Mouse (Mus musculus) kidney, embryonic 14.5 days (tissue): ENCODE measurements around the gene Obscn. TPM values are rescaled to one million over a fixed set of nuclear protein-coding genes. Genes with fewer than 3 reads are reported as not detected.

ENCODE experiments used
- ATAC-seq: fragments of 200-750 bp; cut with Nextera tagmentation; 2 replicates; pipeline ENCODE4 v1.8.0; 2017; ENCODE audit warnings: moderate number of reproducible peaks, mild to moderate bottlenecking, moderate TSS enrichment, moderate library complexity; ENCODE audit not compliant: low FRiP score, low TSS enrichment
- H3K27ac ChIP-seq: fragments of 300-500 bp; sonication (generic); 2 replicates; pipeline ENCODE4 v1.5.1; 2014; ENCODE audit warnings: low read depth, mild to moderate bottlenecking, low read length, moderate library complexity, mixed read lengths
- H3K27me3 ChIP-seq: fragments of 300-500 bp; sonication (generic); 2 replicates; pipeline ENCODE4 v1.6.1; 2014; ENCODE audit warnings: mild to moderate bottlenecking, low read length; ENCODE audit not compliant: control insufficient read depth, insufficient read depth
- H3K36me3 ChIP-seq: fragments of 300-500 bp; sonication (generic); 2 replicates; pipeline ENCODE4 v1.6.1; 2014; ENCODE audit warnings: low read length, mixed read lengths; ENCODE audit not compliant: control insufficient read depth, insufficient read depth
- H3K4me1 ChIP-seq: fragments of 300-500 bp; sonication (generic); 2 replicates; pipeline ENCODE4 v1.6.1; 2014; ENCODE audit warnings: low read length, mixed read lengths; ENCODE audit not compliant: control insufficient read depth, insufficient read depth
- H3K4me2 ChIP-seq: fragments of 300-500 bp; sonication (generic); replicated peaks from 2 replicates; pipeline ENCODE4 v1.6.1; 2014; ENCODE audit warnings: low read depth, mild to moderate bottlenecking, low read length
- H3K4me3 ChIP-seq: fragments of 300-500 bp; sonication (generic); 2 replicates; pipeline ENCODE4 v1.5.1; 2014; ENCODE audit warnings: mild to moderate bottlenecking, low read length
- H3K9ac ChIP-seq: fragments of 300-500 bp; sonication (generic); 2 replicates; pipeline ENCODE4 v1.6.1; 2014; ENCODE audit warnings: low read depth, mild to moderate bottlenecking, low read length, moderate library complexity
- H3K9me3 ChIP-seq: fragments of 300-500 bp; sonication (generic); 2 replicates; pipeline ENCODE4 v1.6.1; 2016; ENCODE audit warnings: low read length; ENCODE audit not compliant: control insufficient read depth
- WGBS: fragments of 180-500 bp; shearing (Covaris S2); extraction: QIAGEN DNeasy Blood & Tissue Kit; methylation state at CpG from one replicate; pipeline ENCODE4 v1.1.7; 2014; 5-methylcytosine and 5-hydroxymethylcytosine counted together
- polyA plus RNA-seq: library from polyadenylated mRNA; unstranded; fragments of >200 nt; fragmentation: Nextera tagmentation; extraction: Ambion mirVana; gene quantifications from 2 replicates; pipeline ENCODE4 v1.2.1, GENCODE M21; 2014

Gene Obscn
- polyA plus RNA-seq, 1 experiment from 2014 or later, result 0.51 TPM

DNA sequence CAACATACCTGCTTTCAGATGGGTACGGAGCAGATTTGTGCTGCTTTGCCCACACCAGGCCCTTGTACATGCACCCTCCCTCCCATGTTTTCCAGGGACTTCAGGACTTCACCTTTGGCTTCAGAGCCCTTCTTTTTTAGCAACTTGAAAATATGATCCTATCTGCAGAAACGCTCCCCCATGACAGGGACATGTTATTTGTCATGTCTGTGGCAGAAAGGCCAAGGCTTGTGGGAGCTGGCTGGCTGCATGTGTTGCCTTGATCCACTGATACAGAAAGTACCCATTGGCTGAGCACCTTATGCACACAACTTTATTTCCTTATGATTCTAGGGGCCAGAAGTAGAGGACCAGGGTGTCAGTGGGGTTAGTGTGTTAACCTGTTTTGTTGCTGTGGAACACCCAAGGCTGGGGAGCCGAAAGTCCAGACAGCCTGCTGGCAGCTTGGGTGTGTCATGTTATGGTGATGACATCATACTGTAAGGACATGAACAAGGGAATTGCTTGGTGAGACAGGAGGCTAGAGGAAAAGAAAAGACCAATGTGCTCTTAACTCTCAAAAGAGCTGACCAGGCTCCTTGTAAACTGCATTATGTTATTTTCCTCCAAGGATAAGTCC lies 150.8 kb downstream of the Obscn start:
- H3K36me3 ChIP-seq, result peaks cover 76% of the 10 kb centered on the region
- WGBS, result 88% methylated on average over 3 of the region's 3 CpGs
- no peak for ATAC-seq

DNA sequence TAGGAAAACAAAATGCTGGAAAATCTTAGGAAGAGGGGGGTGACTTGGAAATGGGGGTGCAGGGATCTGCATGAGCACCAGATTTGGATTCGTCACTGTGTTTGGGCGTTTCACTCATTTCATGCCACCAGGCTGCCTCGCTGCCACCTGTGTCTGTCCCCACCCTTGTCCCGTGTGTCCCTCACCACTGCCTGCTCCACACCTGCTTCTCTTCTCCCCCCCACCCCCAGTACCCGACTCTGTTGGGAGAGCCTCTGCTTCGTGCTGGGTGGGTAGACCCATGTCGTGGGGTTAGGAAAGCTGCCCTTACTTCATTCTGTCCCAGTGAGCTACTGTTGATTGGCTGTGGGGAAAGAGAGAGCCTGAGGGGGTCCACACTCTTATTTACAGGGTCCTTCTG lies 151.5 kb downstream of the Obscn start:
- 98% methylated on average over 7 of the region's 7 CpGs for WGBS
- no peaks in the 10 kb centered on the region for H3K27me3 ChIP-seq
- peaks cover 69% of the 10 kb centered on the region for H3K36me3 ChIP-seq
- no peak overlapping the region for H3K9ac ChIP-seq
- no peak for ATAC-seq
- H3K9me3 ChIP-seq, result no peaks in the 10 kb centered on the region
- no peak overlapping the region for H3K27ac ChIP-seq
- H3K4me3 ChIP-seq, result no peak overlapping the region
- H3K4me1 ChIP-seq, result peaks cover 12% of the 10 kb centered on the region
- H3K4me2 ChIP-seq, result no peak overlapping the region

More for the DNA sequence above, 150.8 kb downstream of the Obscn start:
- H3K4me3 ChIP-seq, result no peak overlapping the region
- H3K9me3 ChIP-seq, result no peaks in the 10 kb centered on the region
- H3K27ac ChIP-seq, result no peak overlapping the region
- H3K27me3 ChIP-seq, result no peaks in the 10 kb centered on the region
- H3K9ac ChIP-seq, result no peak overlapping the region
- peaks cover 4% of the 10 kb centered on the region for H3K4me1 ChIP-seq
- H3K4me2 ChIP-seq, result no peak overlapping the region

DNA sequence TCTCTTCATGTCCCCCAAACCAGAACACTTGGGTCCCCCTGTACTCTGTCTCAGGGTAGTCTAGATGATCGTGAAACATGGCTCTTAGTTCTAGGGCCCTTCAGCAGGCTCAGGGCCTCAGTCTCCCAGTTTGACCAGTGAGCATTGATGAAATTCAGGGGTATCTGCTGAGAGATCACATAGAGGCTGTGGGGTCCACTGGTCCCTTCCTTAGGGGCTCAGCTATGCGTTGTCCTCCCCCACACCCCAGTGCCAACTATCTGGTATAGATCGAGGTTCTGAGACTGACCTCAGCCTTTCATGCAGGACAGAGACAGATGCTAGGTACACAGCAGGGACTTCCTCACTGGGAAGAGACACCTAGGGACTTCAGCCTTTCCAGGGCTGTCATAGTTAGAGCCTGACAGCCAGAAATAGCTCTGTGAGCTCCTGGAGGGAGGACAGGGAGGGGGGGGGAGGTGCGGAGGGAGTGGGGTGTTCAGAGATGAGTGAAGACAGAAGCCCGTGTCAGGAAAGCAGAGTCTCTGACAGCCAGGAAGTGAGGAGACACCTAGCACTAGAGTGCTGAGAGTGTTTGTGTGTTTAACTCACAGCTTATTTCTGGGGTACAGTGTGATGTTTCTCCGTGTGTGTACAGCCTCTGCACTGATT lies 152.4 kb downstream of the Obscn start:
- Histone ChIP-seq H3K4me3 (no peak overlapping the region), H3K4me1 (peaks cover 20% of the 10 kb centered on the region), H3K27me3 (no peaks in the 10 kb centered on the region), H3K9me3 (no peaks in the 10 kb centered on the region), H3K4me2 (no peak overlapping the region), H3K27ac (no peak overlapping the region), H3K9ac (no peak overlapping the region), H3K36me3 (peaks cover 61% of the 10 kb centered on the region)
- 91% methylated on average over 6 of the region's 6 CpGs for WGBS
- ATAC-seq, result no peak

DNA sequence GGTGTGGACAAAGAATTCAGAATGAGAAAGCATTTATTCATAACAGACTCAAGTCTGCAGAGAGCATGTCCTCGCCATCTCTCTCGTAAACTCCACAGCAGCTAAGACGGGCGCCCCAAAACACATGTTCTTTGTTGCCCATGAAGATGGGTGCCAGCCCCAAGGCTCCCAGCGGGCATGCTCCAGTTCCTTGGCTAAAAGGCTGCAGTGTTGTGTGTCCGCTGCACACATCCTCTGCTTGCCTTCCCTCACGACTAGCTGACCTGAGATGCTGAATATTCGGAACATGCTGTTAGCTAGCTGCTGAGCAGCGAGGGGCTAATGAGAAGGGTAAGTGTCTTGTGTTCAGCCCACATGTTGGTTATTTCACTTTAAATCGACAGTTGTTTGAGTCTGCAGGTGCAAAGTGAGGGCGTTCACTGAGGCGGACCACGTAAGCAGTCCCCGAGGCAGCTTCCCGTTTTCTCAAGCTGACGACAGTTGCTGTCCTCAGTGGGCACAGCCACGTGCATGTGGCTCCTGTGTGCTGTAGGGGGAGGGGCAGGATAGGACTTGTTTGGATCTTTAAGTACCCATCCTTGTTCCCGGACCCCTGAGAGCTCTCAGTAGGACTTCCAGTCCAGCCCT lies 153.6 kb downstream of the Obscn start:
- WGBS, result 89% methylated on average over 18 of the region's 18 CpGs
- Histone ChIP-seq H3K4me2 (no peak overlapping the region), H3K9ac (no peak overlapping the region), H3K9me3 (no peaks in the 10 kb centered on the region), H3K4me1 (peaks cover 22% of the 10 kb centered on the region), H3K36me3 (peaks cover 54% of the 10 kb centered on the region), H3K27ac (no peak overlapping the region), H3K4me3 (no peak overlapping the region), H3K27me3 (no peaks in the 10 kb centered on the region)
- ATAC-seq, result no peak

DNA sequence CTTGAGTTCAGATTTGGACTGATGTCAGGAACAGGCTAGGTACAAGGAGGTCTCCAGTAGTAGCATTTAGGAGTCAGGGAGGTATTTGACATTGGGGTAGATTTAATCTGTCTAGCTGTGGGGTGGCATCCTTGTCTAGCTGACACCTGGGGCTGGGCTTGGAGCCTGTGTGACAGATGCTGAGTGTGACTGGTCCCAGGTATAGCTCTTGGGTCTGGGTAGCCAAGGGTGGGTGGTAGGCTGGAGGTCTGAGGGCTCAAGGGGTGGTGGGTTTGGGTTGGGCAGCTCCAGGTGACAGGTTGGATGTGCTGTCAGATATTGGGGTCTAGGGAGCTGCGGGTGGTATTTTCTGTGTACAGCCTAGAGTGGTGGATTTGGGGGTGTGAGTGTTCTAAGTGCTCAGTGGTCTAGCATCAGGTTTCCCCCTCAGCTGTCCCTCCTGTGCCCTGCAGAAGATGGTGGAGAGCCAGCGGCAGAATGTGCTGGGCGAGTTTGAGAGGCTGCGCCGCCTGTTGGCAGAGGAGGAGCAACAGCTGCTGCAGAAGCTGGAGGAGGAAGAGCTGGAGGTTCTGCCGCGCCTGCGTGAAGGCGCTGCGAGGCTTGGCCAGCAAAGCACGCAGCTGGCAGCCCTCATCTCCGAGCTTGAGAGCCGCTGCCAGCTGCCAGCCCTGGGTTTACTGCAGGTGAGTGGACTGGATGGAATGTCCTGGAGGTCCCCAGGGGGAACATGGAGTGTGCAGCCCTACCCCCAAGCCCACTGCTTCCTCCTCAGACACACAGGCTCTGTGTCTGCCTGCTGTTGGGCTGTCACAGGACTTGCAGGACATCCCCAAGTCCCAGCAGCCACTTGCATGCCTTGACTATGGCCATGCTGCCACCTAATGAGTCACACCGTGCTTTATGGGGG lies 154.4 kb downstream of the Obscn start:
- peaks cover 46% of the 10 kb centered on the region for H3K36me3 ChIP-seq
- H3K27me3 ChIP-seq, result no peaks in the 10 kb centered on the region
- H3K4me2 ChIP-seq, result no peak overlapping the region
- peaks cover 22% of the 10 kb centered on the region for H3K4me1 ChIP-seq
- no peak overlapping the region for H3K4me3 ChIP-seq
- WGBS, result 40% methylated on average over 14 of the region's 14 CpGs
- no peak for ATAC-seq
- H3K9ac ChIP-seq, result no peak overlapping the region
- no peak overlapping the region for H3K27ac ChIP-seq
- H3K9me3 ChIP-seq, result no peaks in the 10 kb centered on the region

DNA sequence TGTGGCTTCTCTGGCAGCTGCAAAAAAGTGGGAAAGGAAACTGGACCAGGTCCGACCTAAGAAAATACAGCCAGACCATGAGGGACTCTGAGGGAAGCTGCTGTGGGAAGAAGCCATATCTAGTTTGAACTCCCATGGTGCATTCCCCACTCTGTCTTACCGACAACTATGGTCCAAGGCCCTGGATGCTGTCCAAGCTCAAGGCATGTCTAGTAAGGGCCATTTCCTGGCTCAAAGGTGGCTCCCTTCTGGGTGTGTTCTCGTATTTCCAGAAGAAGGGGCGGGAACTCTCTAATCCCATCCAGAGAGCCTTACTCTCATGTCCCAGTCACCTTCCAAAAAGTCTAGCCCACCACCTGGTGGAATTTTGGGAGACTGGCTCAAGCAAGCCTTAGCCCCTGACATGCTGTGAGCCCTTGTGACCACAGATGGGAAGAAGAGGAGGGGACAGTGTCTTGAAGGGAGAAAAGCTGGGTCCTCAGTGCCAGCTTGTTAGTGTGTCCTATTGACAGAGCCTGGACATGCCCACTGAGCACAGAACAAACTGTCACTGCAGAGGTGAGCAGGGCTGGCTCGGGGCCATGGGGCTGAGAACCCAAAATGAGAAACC lies 155.7 kb downstream of the Obscn start:
- Histone ChIP-seq H3K4me3 (no peak overlapping the region), H3K4me1 (peaks cover 22% of the 10 kb centered on the region), H3K27ac (no peak overlapping the region), H3K9me3 (no peaks in the 10 kb centered on the region), H3K36me3 (peaks cover 33% of the 10 kb centered on the region), H3K27me3 (no peaks in the 10 kb centered on the region), H3K4me2 (no peak overlapping the region), H3K9ac (no peak overlapping the region)
- 62% methylated on average over 5 of the region's 5 CpGs for WGBS
- ATAC-seq, result no peak

DNA sequence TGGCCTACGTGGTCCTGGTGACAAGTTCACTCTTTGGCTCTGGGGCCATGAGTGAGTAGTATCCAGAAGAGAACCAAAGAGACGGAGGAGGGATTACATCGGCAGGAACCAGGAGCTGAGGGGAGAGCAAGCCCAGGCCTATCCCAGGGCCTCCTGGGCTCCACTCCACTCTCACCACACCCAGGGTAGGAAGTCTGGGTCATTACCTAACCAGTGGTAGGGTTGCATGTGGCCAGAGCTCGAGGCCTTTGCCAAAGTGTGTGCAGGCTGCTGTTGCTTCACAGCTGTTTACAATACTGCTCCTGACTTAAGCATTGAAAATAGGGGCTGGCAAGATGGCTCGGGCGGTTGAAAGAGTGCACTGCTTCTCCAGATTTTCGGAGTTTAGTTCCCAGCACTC lies 156.5 kb downstream of the Obscn start:
- Histone ChIP-seq H3K9ac (peak overlapping the region; percentile 84; the same call in 1 of the 2 replicates), H3K4me3 (peak overlapping the region; percentile 87), H3K4me1 (peaks cover 22% of the 10 kb centered on the region), H3K27me3 (no peaks in the 10 kb centered on the region), H3K27ac (no peak overlapping the region), H3K4me2 (peak overlapping the region; percentile 78), H3K9me3 (no peaks in the 10 kb centered on the region), H3K36me3 (peaks cover 25% of the 10 kb centered on the region)
- WGBS, result 78% methylated on average over 7 of the region's 7 CpGs
- no peak for ATAC-seq

DNA sequence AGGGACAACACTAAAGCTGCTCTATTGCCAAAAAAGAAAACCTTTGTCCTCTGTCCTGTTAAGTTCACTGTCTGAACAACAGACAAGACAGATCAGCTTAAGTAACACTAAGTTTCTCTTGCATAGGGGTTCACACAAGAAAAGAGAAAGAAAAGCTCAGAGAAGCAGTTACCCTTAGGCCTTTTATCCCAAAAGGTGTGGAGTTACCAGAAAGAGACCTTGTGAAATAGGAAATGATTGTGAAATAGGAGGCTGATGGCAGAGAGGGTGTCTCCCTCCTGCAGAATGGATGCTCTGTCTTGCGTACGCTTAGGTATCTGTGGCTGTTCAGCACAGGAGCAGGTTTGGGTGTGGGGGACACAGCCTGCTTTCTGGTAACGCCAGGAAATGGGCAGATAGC lies 157.0 kb downstream of the Obscn start:
- Histone ChIP-seq H3K4me3 (peak overlapping the region; percentile 87), H3K36me3 (peaks cover 24% of the 10 kb centered on the region), H3K27me3 (no peaks in the 10 kb centered on the region), H3K27ac (no peak overlapping the region), H3K9ac (peak overlapping the region; percentile 84; the same call in 1 of the 2 replicates), H3K4me2 (peak overlapping the region; percentile 78), H3K4me1 (peaks cover 22% of the 10 kb centered on the region), H3K9me3 (no peaks in the 10 kb centered on the region)
- 85% methylated on average over 3 of the region's 3 CpGs for WGBS
- ATAC-seq, result no peak
